Mouse (Mus musculus): ENCODE data around the gene Vmn2r80.
A peak's percentile ranks its signal among the peaks of the same experiment; 100 is the strongest.
"Not testable (repeated sequence)": the region's sequence is repeated elsewhere in the genome, so short reads cannot be mapped to it uniquely, and the experiment has no call there.

Vmn2r80 gene

GRCm38 (mm10) chr10:79148469-79148868 is at the start of gene Vmn2r80:
TSS of gene Vmn2r80 (plus strand) at chr10:79148769.
- not testable (repeated sequence) for DNase-seq

GRCm38 (mm10) chr10:79106325-79107282 is 42.0 kb upstream of the Vmn2r80 start:
- peak; percentile 22 for DNase-seq

GRCm38 (mm10) chr10:79107531-79107930 is 41.0 kb upstream of the Vmn2r80 start:
- DNase-seq = no peak

- no peak for DNase-seq
These were observed 39.4 kb upstream of the Vmn2r80 start for GRCm38 (mm10) chr10:79109156-79109555.

GRCm38 (mm10) chr10:79110482-79110881 is 38.1 kb upstream of the Vmn2r80 start:
- no peak for DNase-seq

- no peak for DNase-seq
These were observed 33.5 kb upstream of the Vmn2r80 start for GRCm38 (mm10) chr10:79115085-79115484.

GRCm38 (mm10) chr10:79116125-79116849 is 32.3 kb upstream of the Vmn2r80 start:
- peak; percentile 79 for DNase-seq

GRCm38 (mm10) chr10:79151602-79152001 is 3.0 kb downstream of the Vmn2r80 start:
- no peak for DNase-seq

- not testable (repeated sequence) for DNase-seq
These were observed 51.4 kb downstream of the Vmn2r80 start for GRCm38 (mm10) chr10:79199973-79200372.

GRCm38 (mm10) chr10:79220432-79220831 is 71.9 kb downstream of the Vmn2r80 start:
- DNase-seq = no peak

- no peak for DNase-seq
These were observed 73.0 kb downstream of the Vmn2r80 start for GRCm38 (mm10) chr10:79221606-79222005.

- DNase-seq = no peak
These were observed 73.6 kb downstream of the Vmn2r80 start for GRCm38 (mm10) chr10:79222214-79222613.
